Mouse (Mus musculus): ENCODE measurements around the gene Ifnlr1. TPM values are rescaled to one million over a fixed set of nuclear protein-coding genes. Genes with fewer than 3 reads are reported as not detected.

The Ifnlr1 gene
- 0.13 TPM for polyA plus RNA-seq (2015; fragmentation: Illumina TruSeq; extraction: RNeasy Lipid Tissue Mini Kit (QIAGEN cat#74804); ENCODE audit: low read depth, low replicate concordance)

GRCm38 (mm10) chr4:135685906-135686567 is at the start of gene Ifnlr1:
Gene Ifnlr1, plus strand, starts transcription at chr4:135686287.

GRCm38 (mm10) chr4:135727817-135728216 is 41.7 kb downstream of the Ifnlr1 start, which contains the start of gene Il22ra1:
Gene Il22ra1, plus strand, starts transcription at chr4:135728172.

Other genes with a start within 250 kb of the Ifnlr1 start
- 1.3 TPM for gene Stpg1, start 191.5 kb upstream of the Ifnlr1 start, polyA plus RNA-seq (2015; fragmentation: Illumina TruSeq; extraction: RNeasy Lipid Tissue Mini Kit (QIAGEN cat#74804); ENCODE audit: low read depth, low replicate concordance)
- gene Nipal3, start 191.2 kb upstream of the Ifnlr1 start, polyA plus RNA-seq (2015; fragmentation: Illumina TruSeq; extraction: RNeasy Lipid Tissue Mini Kit (QIAGEN cat#74804); ENCODE audit: low read depth, low replicate concordance) = 61.2 TPM
- gene Grhl3, start 112.7 kb upstream of the Ifnlr1 start, polyA plus RNA-seq (2015; fragmentation: Illumina TruSeq; extraction: RNeasy Lipid Tissue Mini Kit (QIAGEN cat#74804); ENCODE audit: low read depth, low replicate concordance) = 0.61 TPM
- not detected for gene Il22ra1, start 41.9 kb downstream of the Ifnlr1 start, polyA plus RNA-seq (2015; fragmentation: Illumina TruSeq; extraction: RNeasy Lipid Tissue Mini Kit (QIAGEN cat#74804); ENCODE audit: low read depth, low replicate concordance)
- 2.1 TPM for gene Myom3, start 73.4 kb downstream of the Ifnlr1 start, polyA plus RNA-seq (2015; fragmentation: Illumina TruSeq; extraction: RNeasy Lipid Tissue Mini Kit (QIAGEN cat#74804); ENCODE audit: low read depth, low replicate concordance)
- gene Srsf10, start 169.5 kb downstream of the Ifnlr1 start, polyA plus RNA-seq (2015; fragmentation: Illumina TruSeq; extraction: RNeasy Lipid Tissue Mini Kit (QIAGEN cat#74804); ENCODE audit: low read depth, low replicate concordance) = 74.7 TPM
- 80.8 TPM for gene Pnrc2, start 187.6 kb downstream of the Ifnlr1 start, polyA plus RNA-seq (2015; fragmentation: Illumina TruSeq; extraction: RNeasy Lipid Tissue Mini Kit (QIAGEN cat#74804); ENCODE audit: low read depth, low replicate concordance)
- 0.19 TPM for gene Cnr2, start 209.1 kb downstream of the Ifnlr1 start, polyA plus RNA-seq (2015; fragmentation: Illumina TruSeq; extraction: RNeasy Lipid Tissue Mini Kit (QIAGEN cat#74804); ENCODE audit: low read depth, low replicate concordance)
- gene Fuca1, start 234.4 kb downstream of the Ifnlr1 start, polyA plus RNA-seq (2015; fragmentation: Illumina TruSeq; extraction: RNeasy Lipid Tissue Mini Kit (QIAGEN cat#74804); ENCODE audit: low read depth, low replicate concordance) = 77.6 TPM

Measured in brain, adult 10 weeks (tissue).